Mouse (Mus musculus) MEL (cell line): Measurements from ENCODE around the gene Tufm. TPM values are rescaled to one million over a fixed set of nuclear protein-coding genes. Genes with fewer than 3 reads are reported as not detected.
A peak's percentile ranks its signal among the peaks of the same experiment; 100 is the strongest.

ENCODE experiments used
- DNase-seq: peaks from one replicate; pipeline ENCODE4 v3.0.0; 2011; ENCODE audit warnings: low read depth, low spot score
- H3K27ac ChIP-seq: 2 replicates; pipeline ENCODE4 v1.5.1; 2012; ENCODE audit warnings: low read depth, mild to moderate bottlenecking, control low read depth, low read length, moderate library complexity; ENCODE audit not compliant: control insufficient read depth
- H3K27me3 ChIP-seq, 2 experiments: fragments of 150-350 bp in 1 of 2; sonication (generic) in 1 of 2; 2 replicates each; pipeline ENCODE4 v1.6.1; 2012; ENCODE audit warnings: low read length in 2 of 2, mild to moderate bottlenecking in 2 of 2, improper control_type of control experiment in 1 of 2, moderate library complexity in 1 of 2; ENCODE audit not compliant: insufficient read depth in 2 of 2, control insufficient read depth in 1 of 2
- H3K36me3 ChIP-seq, 2 experiments: 2 replicates each; pipeline ENCODE4 v1.6.1; 2012 to 2014; ENCODE audit warnings: low read length in 2 of 2, improper control_type of control experiment in 1 of 2, inconsistent platforms in 1 of 2, mild to moderate bottlenecking in 1 of 2; ENCODE audit not compliant: insufficient read depth in 2 of 2, control insufficient read depth in 1 of 2
- H3K4me1 ChIP-seq, 2 experiments: fragments of 150-350 bp in 1 of 2; sonication (generic) in 1 of 2; 2 replicates each; pipeline ENCODE4 v1.6.1; 2012; ENCODE audit warnings: low read length in 2 of 2, improper control_type of control experiment in 1 of 2, mild to moderate bottlenecking in 1 of 2; ENCODE audit not compliant: insufficient read depth in 2 of 2, control insufficient read depth in 1 of 2
- H3K4me3 ChIP-seq, 2 experiments: fragments of 150-350 bp in 1 of 2; sonication (generic) in 1 of 2; 2 replicates each; pipeline ENCODE4 v1.5.1; 2012; ENCODE audit warnings: low read depth in 2 of 2, low read length in 2 of 2, mild to moderate bottlenecking in 2 of 2, moderate library complexity in 2 of 2, control low read depth in 1 of 2, improper control_type of control experiment in 1 of 2; ENCODE audit not compliant: control insufficient read depth in 1 of 2, insufficient read depth in 1 of 2
- H3K79me2 ChIP-seq: 2 replicates; pipeline ENCODE4 v1.6.1; 2012; ENCODE audit warnings: mild to moderate bottlenecking, low read length, moderate library complexity; ENCODE audit not compliant: control insufficient read depth, poor library complexity, insufficient read depth
- H3K9ac ChIP-seq: 2 replicates; pipeline ENCODE4 v1.6.1; 2012; ENCODE audit warnings: low read depth, mild to moderate bottlenecking, control low read depth, low read length, moderate library complexity; ENCODE audit not compliant: control insufficient read depth, poor library complexity, severe bottlenecking
- H3K9me3 ChIP-seq: fragments of 150-350 bp; sonication (generic); replicated peaks from 2 replicates; pipeline ENCODE4 v1.6.1; 2012; ENCODE audit warnings: mild to moderate bottlenecking, low read length, improper control_type of control experiment, moderate library complexity; ENCODE audit not compliant: insufficient read depth
- CHD2 ChIP-seq: IDR thresholded peaks from 2 replicates; pipeline ENCODE4 v1.6.1; 2011; ENCODE audit warnings: low read length, improper control_type of control experiment
- CTCF ChIP-seq, 3 experiments: IDR thresholded peaks in 2 of 3; conservative IDR thresholded peaks in 1 of 3; 2 replicates each; pipeline ENCODE4 v1.5.1; 2011 to 2012; ENCODE audit warnings: low read length in 3 of 3, low read depth in 2 of 3, mild to moderate bottlenecking in 2 of 3, improper control_type of control experiment in 1 of 3, inconsistent platforms in 1 of 3, mixed read lengths in 1 of 3, moderate library complexity in 1 of 3; ENCODE audit not compliant: control insufficient read depth in 1 of 3, insufficient read depth in 1 of 3, poor library complexity in 1 of 3, severe bottlenecking in 1 of 3
- E2F4 ChIP-seq: IDR thresholded peaks from 2 replicates; pipeline ENCODE4 v1.6.1; 2011; ENCODE audit warnings: low read depth, low read length, improper control_type of control experiment, borderline replicate concordance
- ELF1 ChIP-seq: IDR thresholded peaks from 2 replicates; pipeline ENCODE4 v1.6.1; 2014; ENCODE audit warnings: low read depth, mild to moderate bottlenecking, inconsistent platforms, low read length, improper control_type of control experiment, moderate library complexity
- EP300 ChIP-seq, 2 experiments: IDR thresholded peaks; 2 replicates each; pipeline ENCODE4 v1.6.1; 2011; ENCODE audit warnings: improper control_type of control experiment in 2 of 2, low read length in 2 of 2, low read depth in 1 of 2, mild to moderate bottlenecking in 1 of 2
- ETS1 ChIP-seq: IDR thresholded peaks from 2 replicates; pipeline ENCODE4 v1.6.1; 2012; ENCODE audit warnings: low read depth, mild to moderate bottlenecking, inconsistent platforms, low read length, improper control_type of control experiment, moderate library complexity
- GATA1 ChIP-seq: IDR thresholded peaks from 2 replicates; pipeline ENCODE4 v1.6.1; 2011; ENCODE audit warnings: low read depth, low read length, improper control_type of control experiment
- JUND ChIP-seq: IDR thresholded peaks from 2 replicates; pipeline ENCODE4 v1.6.1; 2011; ENCODE audit warnings: low read depth, mild to moderate bottlenecking, improper control_type of control experiment, low read length
- MAFK ChIP-seq: IDR thresholded peaks from 2 replicates; pipeline ENCODE4 v1.6.1; 2011; ENCODE audit warnings: low read depth, mild to moderate bottlenecking, low read length, improper control_type of control experiment, borderline replicate concordance
- MAX ChIP-seq: IDR thresholded peaks from 2 replicates; pipeline ENCODE4 v1.6.1; 2011; ENCODE audit warnings: low read length, improper control_type of control experiment
- MEF2A ChIP-seq: IDR thresholded peaks from 2 replicates; pipeline ENCODE4 v1.6.1; 2014; ENCODE audit warnings: low read depth, mild to moderate bottlenecking, inconsistent platforms, low read length, improper control_type of control experiment; ENCODE audit not compliant: poor library complexity, insufficient replicate concordance, severe bottlenecking; ENCODE audit errors: extremely low read depth
- MXI1 ChIP-seq: IDR thresholded peaks from 2 replicates; pipeline ENCODE4 v1.6.1; 2011; ENCODE audit warnings: mild to moderate bottlenecking, low read depth, low read length, improper control_type of control experiment
- MYC ChIP-seq: IDR thresholded peaks from 2 replicates; pipeline ENCODE4 v1.6.1; 2011; ENCODE audit warnings: low read depth, mild to moderate bottlenecking, low read length, improper control_type of control experiment, moderate library complexity
- NELFE ChIP-seq: IDR thresholded peaks from 2 replicates; pipeline ENCODE4 v1.6.1; 2011; ENCODE audit warnings: low read depth, low read length, improper control_type of control experiment
- POLR2A ChIP-seq, 2 experiments: IDR thresholded peaks; 2 replicates each; pipeline ENCODE4 v1.6.1; 2011 to 2012; ENCODE audit warnings: low read length in 2 of 2, mild to moderate bottlenecking in 2 of 2, control low read depth in 1 of 2, improper control_type of control experiment in 1 of 2, low read depth in 1 of 2, moderate library complexity in 1 of 2; ENCODE audit not compliant: control insufficient read depth in 1 of 2, insufficient read depth in 1 of 2, poor library complexity in 1 of 2
- POLR2AphosphoS2 ChIP-seq: IDR thresholded peaks from 2 replicates; pipeline ENCODE4 v1.6.1; 2011; ENCODE audit warnings: low read length, improper control_type of control experiment
- RCOR1 ChIP-seq: IDR thresholded peaks from 2 replicates; pipeline ENCODE4 v1.6.1; 2012; ENCODE audit warnings: low read depth, mild to moderate bottlenecking, inconsistent platforms, low read length, improper control_type of control experiment
- SIN3A ChIP-seq: IDR thresholded peaks from 2 replicates; pipeline ENCODE4 v1.6.1; 2012; ENCODE audit warnings: low read length, improper control_type of control experiment, inconsistent platforms
- TAL1 ChIP-seq: IDR thresholded peaks from 2 replicates; pipeline ENCODE4 v1.6.1; 2012; ENCODE audit warnings: mild to moderate bottlenecking, inconsistent platforms, low read length, moderate library complexity, mixed read lengths
- TCF12 ChIP-seq: IDR thresholded peaks from 2 replicates; pipeline ENCODE4 v1.6.1; 2014; ENCODE audit warnings: low read depth, mild to moderate bottlenecking, inconsistent platforms, low read length, improper control_type of control experiment, moderate library complexity
- UBTF ChIP-seq: IDR thresholded peaks from 2 replicates; pipeline ENCODE4 v1.6.1; 2012; ENCODE audit warnings: low read depth, mild to moderate bottlenecking, inconsistent platforms, low read length, improper control_type of control experiment, moderate library complexity, borderline replicate concordance; ENCODE audit not compliant: insufficient read depth
- USF1 ChIP-seq: IDR thresholded peaks from 2 replicates; pipeline ENCODE4 v1.6.1; 2014; ENCODE audit warnings: low read depth, mild to moderate bottlenecking, inconsistent platforms, low read length, improper control_type of control experiment, moderate library complexity
- ZC3H11A ChIP-seq: IDR thresholded peaks from 2 replicates; pipeline ENCODE4 v1.6.1; 2012; ENCODE audit warnings: low read depth, mild to moderate bottlenecking, inconsistent platforms, low read length, improper control_type of control experiment
- ZMIZ1 ChIP-seq: IDR thresholded peaks from 2 replicates; pipeline ENCODE4 v1.6.1; 2012; ENCODE audit warnings: low read depth, mild to moderate bottlenecking, inconsistent platforms, low read length, improper control_type of control experiment, moderate library complexity
- ZNF384 ChIP-seq: IDR thresholded peaks from 2 replicates; pipeline ENCODE4 v1.6.1; 2012; ENCODE audit warnings: low read depth, mild to moderate bottlenecking, inconsistent platforms, low read length, improper control_type of control experiment
- polyA plus RNA-seq, 2 experiments: library from polyadenylated mRNA; stranded (reverse) in 1 of 2; unstranded in 1 of 2; fragments of >175 nt in 1 of 2; fragments of >200 nt in 1 of 2; gene quantifications; 2 replicates each; pipeline versions ENCODE4 v1.2.1 to v1.2.4; 2012; ENCODE audit warnings: low replicate concordance in 2 of 2, low read depth in 1 of 2; ENCODE audit not compliant: insufficient read length in 2 of 2, insufficient read depth in 1 of 2, missing spikeins in 1 of 2
- total RNA-seq: library from RNA; depleted of rRNA; stranded (reverse); fragments of 300-350 nt; gene quantifications from 2 replicates; pipeline ENCODE4 v1.2.3, GENCODE M21; 2012

Tufm gene
- total and polyA plus RNA-seq, 3 experiments, result 224 to 397 TPM; not detected in 1

DNA sequence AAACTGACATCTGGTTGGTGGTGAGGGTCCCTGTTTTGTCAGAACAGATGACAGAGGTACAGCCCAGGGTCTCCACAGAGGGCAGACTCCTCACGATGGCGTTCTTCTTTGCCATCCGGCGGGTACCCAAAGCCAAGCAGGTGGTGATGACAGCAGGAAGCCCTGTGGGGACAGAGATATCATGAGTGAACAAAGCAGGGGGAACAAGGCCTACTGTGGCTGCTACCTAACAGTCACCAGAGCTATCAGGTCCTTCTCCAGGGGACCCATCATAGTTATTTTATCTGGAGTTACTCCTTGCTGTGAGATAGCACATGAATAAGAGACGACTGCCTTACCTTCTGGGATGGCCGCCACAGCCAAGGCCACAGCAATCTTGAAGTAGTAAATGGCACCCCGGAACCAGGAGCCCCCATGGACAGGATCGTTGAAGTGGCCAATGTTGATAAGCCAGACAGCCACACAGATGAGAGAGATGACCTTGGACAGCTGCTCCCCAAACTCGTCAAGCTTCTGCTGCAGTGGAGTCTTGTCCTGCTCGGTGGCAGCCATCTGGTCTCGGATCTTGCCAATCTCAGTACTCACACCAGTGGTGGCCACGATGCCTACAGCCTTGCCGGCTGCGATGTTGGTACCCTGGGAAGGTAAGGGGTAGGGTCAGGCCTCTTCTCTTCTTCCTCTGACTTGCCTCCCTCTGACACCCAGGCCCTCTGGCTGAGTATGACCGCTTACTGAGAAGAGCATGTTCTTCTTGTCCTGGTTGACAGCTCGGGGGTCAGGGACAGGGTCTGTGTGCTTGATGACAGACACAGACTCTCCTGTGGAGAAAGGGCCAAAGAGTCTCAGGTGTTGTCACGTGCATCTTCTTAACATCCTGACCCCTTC, 30.5 kb upstream of the Tufm start:
- peak; percentile 81 for DNase-seq
- Histone ChIP-seq H3K4me1 (peaks cover 16 to 22% of the 10 kb centered on the region in 2 experiments), H3K79me2 (no peaks in the 10 kb centered on the region), H3K36me3 (peaks cover 0 to 14% of the 10 kb centered on the region in 2 experiments; a peak in 2 of 4 replicates), H3K4me3 (no peak overlapping the region), H3K27me3 (no peaks in the 10 kb centered on the region), H3K9ac (0 out of 2 replicates have a peak overlapping the region, but pooled peaks have one; percentile 6), H3K27ac (peak overlapping the region; percentile 60), H3K9me3 (no peaks in the 10 kb centered on the region)
- TF ChIP-seq ZNF384, result no peak; the same call in 1 of the 2 replicates
- peak; percentile 62; the same call in 1 of the 2 replicates for TF ChIP-seq RCOR1
- TF ChIP-seq MXI1, result 0 out of 2 replicates have a peak, but pooled peaks have one; percentile 25
- TF ChIP-seq SIN3A, result peak; percentile 66
- TF ChIP-seq TCF12, result peak; percentile 94
- peak; percentile 93 for TF ChIP-seq TAL1
- TF ChIP-seq ETS1, result peak; percentile 77
- peak; percentile 43; the same call in 1 of the 2 replicates for TF ChIP-seq MAFK
- TF ChIP-seq EP300 (IDR thresholded peaks at IDR 0.05; ENCODE audit: low read depth in 1 of 2, low read length in 2 of 2), result peak; percentile 83 to 92
- peak; percentile 86 for TF ChIP-seq GATA1
- TF ChIP-seq POLR2A (IDR thresholded peaks at IDR 0.05; ENCODE audit: control insufficient read depth in 1 of 2, insufficient read depth in 1 of 2, low read depth in 1 of 2, low read length in 2 of 2, poor library complexity in 1 of 2), result no peak
- TF ChIP-seq POLR2AphosphoS2, result no peak

DNA sequence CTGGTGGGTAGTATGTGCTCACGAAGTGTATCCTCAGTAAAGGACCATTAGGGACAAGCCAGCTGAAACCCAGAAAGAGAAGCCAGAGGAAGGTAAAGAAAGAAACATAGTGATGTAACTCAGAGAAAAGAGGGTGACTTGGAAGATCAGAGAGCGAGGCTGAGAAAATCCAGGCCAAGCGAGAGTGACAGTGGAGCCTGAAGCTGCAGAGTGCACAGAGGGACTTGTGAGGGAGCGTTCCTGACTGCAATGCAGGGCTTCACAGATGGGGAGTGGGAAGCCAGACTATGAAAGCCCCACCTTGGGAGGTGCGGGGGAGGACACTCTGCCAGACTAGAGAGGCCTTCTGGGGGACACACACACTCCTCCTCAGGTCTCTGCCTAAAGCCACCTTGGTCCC, 28.9 kb upstream of the Tufm start:
- no peak overlapping the region for H3K27ac ChIP-seq
- H3K4me1 ChIP-seq, result peaks cover 16 to 22% of the 10 kb centered on the region in 2 experiments
- H3K27me3 ChIP-seq, result no peaks in the 10 kb centered on the region
- no peaks in the 10 kb centered on the region for H3K9me3 ChIP-seq
- DNase-seq, result no peak
- no peaks in the 10 kb centered on the region for H3K79me2 ChIP-seq
- H3K9ac ChIP-seq, result no peak overlapping the region
- TF ChIP-seq JUND (no peak), MAX (no peak), CHD2 (no peak), RCOR1 (no peak), CTCF (IDR thresholded peaks at IDR 0.05 in 2 of 3, conservative IDR thresholded peaks at IDR 0.05 in 1 of 3; ENCODE audit: control insufficient read depth in 1 of 3, insufficient read depth in 1 of 3, low read depth in 2 of 3, low read length in 3 of 3, poor library complexity in 1 of 3, severe bottlenecking in 1 of 3) (no peak), UBTF (no peak), NELFE (no peak), EP300 (IDR thresholded peaks at IDR 0.05; ENCODE audit: low read depth in 1 of 2, low read length in 2 of 2) (no peak), GATA1 (no peak), POLR2AphosphoS2 (no peak), USF1 (no peak), MYC (no peak), ZNF384 (no peak), MXI1 (no peak), ZC3H11A (no peak), ZMIZ1 (no peak), ELF1 (no peak), MEF2A (no peak), E2F4 (no peak)
- no peak overlapping the region for H3K4me3 ChIP-seq
- H3K36me3 ChIP-seq, result peaks cover 0 to 14% of the 10 kb centered on the region in 2 experiments; a peak in 2 of 4 replicates
